Mouse (Mus musculus): ENCODE results near the gene Taf6.

- TF ChIP-seq CTCF (IDR thresholded peaks at IDR 0.05; ENCODE audit: borderline replicate concordance, insufficient read depth, low read depth, low read length) (peak; percentile 45; the same call in 1 of the 2 replicates), POLR2A (IDR thresholded peaks at IDR 0.05; ENCODE audit: borderline replicate concordance, insufficient read depth, low read length) (no peak)
These were observed 12.3 kb upstream of the Taf6 start for GRCm38 (mm10) chr5:138199576-138199975.

All from cerebellum, adult 2 months (tissue).